Mouse (Mus musculus) limb, embryonic 14.5 days (tissue): ENCODE results near the gene Csnk1g1. TPM values are rescaled to one million over a fixed set of nuclear protein-coding genes. Genes with fewer than 3 reads are reported as not detected.

Source experiments
- ATAC-seq: fragments of 200-750 bp; cut with Nextera tagmentation; 2 replicates; pipeline ENCODE4 v1.8.0; 2017; ENCODE audit warnings: low read depth, moderate number of reproducible peaks, moderate TSS enrichment; ENCODE audit not compliant: low FRiP score
- DNase-seq: peaks from one replicate; pipeline ENCODE4 v3.0.0-alpha.2; 2015; ENCODE audit warnings: low spot score
- H3K27ac ChIP-seq: fragments of 300-500 bp; sonication (generic); replicated peaks from 2 replicates; pipeline ENCODE4 v1.5.1; 2014; ENCODE audit warnings: low read depth, mild to moderate bottlenecking, low read length, moderate library complexity, mixed read lengths
- H3K27me3 ChIP-seq: fragments of 300-500 bp; sonication (generic); 2 replicates; pipeline ENCODE4 v1.6.1; 2014; ENCODE audit warnings: low read length, mixed read lengths; ENCODE audit not compliant: control insufficient read depth, insufficient read depth
- H3K36me3 ChIP-seq: fragments of 300-500 bp; sonication (generic); 2 replicates; pipeline ENCODE4 v1.6.1; 2014; ENCODE audit warnings: mild to moderate bottlenecking, low read length, moderate library complexity, mixed read lengths; ENCODE audit not compliant: control insufficient read depth, insufficient read depth
- H3K4me1 ChIP-seq: fragments of 300-500 bp; sonication (generic); 2 replicates; pipeline ENCODE4 v1.6.1; 2014; ENCODE audit warnings: antibody characterized with exemption, low read length, mixed read lengths; ENCODE audit not compliant: control insufficient read depth, insufficient read depth
- H3K4me2 ChIP-seq: fragments of 300-500 bp; sonication (generic); replicated peaks from 2 replicates; pipeline ENCODE4 v1.6.1; 2014; ENCODE audit warnings: low read depth, mild to moderate bottlenecking, low read length, moderate library complexity; ENCODE audit not compliant: severe bottlenecking
- H3K4me3 ChIP-seq: fragments of 300-500 bp; sonication (generic); replicated peaks from 2 replicates; pipeline ENCODE4 v1.5.1; 2014; ENCODE audit warnings: low read length
- H3K9ac ChIP-seq: fragments of 300-500 bp; sonication (generic); 2 replicates; pipeline ENCODE4 v1.6.1; 2014; ENCODE audit warnings: mild to moderate bottlenecking, low read depth, low read length, moderate library complexity; ENCODE audit not compliant: severe bottlenecking
- H3K9me3 ChIP-seq: fragments of 300-500 bp; sonication (generic); 2 replicates; pipeline ENCODE4 v1.6.1; 2016; ENCODE audit warnings: low read length; ENCODE audit not compliant: control insufficient read depth
- POLR2A ChIP-seq: fragments of 200-500 bp; IDR thresholded peaks from 2 replicates; pipeline ENCODE4 v1.8.0; 2012; ENCODE audit warnings: inconsistent platforms, mild to moderate bottlenecking, moderate library complexity, borderline replicate concordance; ENCODE audit not compliant: insufficient read depth, insufficient read length; ENCODE audit errors: extremely low read depth
- WGBS: fragments of 180-500 bp; shearing (Covaris S2); extraction: QIAGEN DNeasy Blood & Tissue Kit; methylation state at CpG from one replicate; pipeline ENCODE4 v1.1.7; 2014; 5-methylcytosine and 5-hydroxymethylcytosine counted together
- polyA plus RNA-seq, 2 experiments: library from polyadenylated mRNA; depleted of rRNA in 1 of 2; stranded (reverse) in 1 of 2; unstranded in 1 of 2; fragments of >200 nt; fragmentation: Nextera tagmentation in 1 of 2; extraction: Ambion mirVana in 1 of 2; gene quantifications; 2 replicates each; pipeline versions ENCODE4 v1.2.1 to v1.2.3; 2012 to 2014

Csnk1g1 gene
- polyA plus RNA-seq, 2 experiments: 12.9 to 19.4 TPM

DNA sequence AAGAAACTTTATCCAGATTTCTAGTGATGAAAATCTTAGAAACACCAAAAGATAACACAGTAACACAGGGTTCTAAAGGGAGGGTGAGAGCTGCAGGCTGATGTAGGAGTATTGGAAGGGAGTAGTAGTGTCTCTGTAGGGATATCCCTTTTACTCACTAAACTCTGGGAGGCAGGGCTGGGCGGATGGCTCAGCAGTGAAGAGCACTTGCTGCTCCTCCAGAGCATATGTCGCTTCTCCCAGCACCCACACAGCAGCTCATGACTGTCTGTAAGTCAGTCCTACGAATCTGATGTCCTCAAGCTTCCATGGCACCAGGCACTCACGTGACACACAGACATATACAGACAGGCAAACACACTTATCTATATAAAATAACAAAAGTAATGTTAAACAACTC is 129.4 kb downstream of the Csnk1g1 start:
- WGBS: 94% methylated on average over 4 of the region's 4 CpGs
- Histone ChIP-seq H3K27me3 (no peaks in the 10 kb centered on the region), H3K36me3 (peaks cover 79% of the 10 kb centered on the region), H3K4me1 (no peaks in the 10 kb centered on the region), H3K9me3 (no peaks in the 10 kb centered on the region), H3K27ac (no peak overlapping the region), H3K4me2 (no peak overlapping the region), H3K4me3 (no peak overlapping the region), H3K9ac (no peak overlapping the region)
- TF ChIP-seq POLR2A: no peak
- DNase-seq (no peak), ATAC-seq (no peak)

DNA sequence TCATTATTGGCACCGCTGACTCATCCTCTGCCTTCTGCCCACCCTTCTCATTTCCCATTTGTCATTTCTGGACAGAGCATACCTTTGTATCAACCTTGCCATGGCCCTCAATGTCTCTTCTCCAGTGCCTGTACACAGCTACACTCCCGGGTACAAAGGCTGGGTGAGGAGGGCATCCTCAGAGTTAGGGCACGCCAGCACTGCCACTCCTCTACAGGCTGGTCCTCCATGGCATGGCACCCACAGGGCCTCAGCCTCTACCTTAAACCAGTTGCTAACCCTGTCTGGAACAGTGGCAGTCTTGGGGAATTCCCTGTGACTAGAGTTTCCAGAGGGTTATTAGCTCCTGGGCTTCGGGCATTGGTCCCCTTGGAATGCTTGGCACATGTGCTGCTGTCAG is 129.9 kb downstream of the Csnk1g1 start:
- H3K9me3 ChIP-seq: no peaks in the 10 kb centered on the region
- ATAC-seq (no peak), DNase-seq (no peak)
- no peaks in the 10 kb centered on the region for H3K4me1 ChIP-seq
- peaks cover 74% of the 10 kb centered on the region for H3K36me3 ChIP-seq
- no peak for TF ChIP-seq POLR2A
- WGBS: 94% methylated on average over 4 of the region's 4 CpGs
- no peak overlapping the region for H3K27ac ChIP-seq
- no peak overlapping the region for H3K9ac ChIP-seq
- no peak overlapping the region for H3K4me3 ChIP-seq
- H3K4me2 ChIP-seq: no peak overlapping the region
- H3K27me3 ChIP-seq: no peaks in the 10 kb centered on the region

DNA sequence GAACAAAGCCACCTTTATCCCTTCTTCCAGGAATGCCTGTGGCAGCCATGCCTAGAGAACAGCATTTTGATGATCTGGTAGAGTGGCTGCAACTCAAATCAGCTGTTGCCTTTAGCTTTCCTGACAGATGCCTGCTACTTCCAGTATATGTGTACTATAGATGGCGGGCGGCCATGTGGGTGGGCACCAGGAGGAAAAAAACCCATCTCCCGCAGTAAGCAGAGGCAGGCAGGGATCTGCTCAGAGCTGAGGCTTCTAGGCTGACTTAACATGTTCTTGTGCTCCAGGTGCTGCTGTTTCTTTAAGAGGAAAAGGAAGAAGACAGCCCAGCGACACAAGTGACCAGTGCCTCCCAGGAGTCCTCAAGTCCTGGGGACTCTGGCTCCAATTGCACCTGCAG is 130.6 kb downstream of the Csnk1g1 start:
- Histone ChIP-seq H3K27me3 (no peaks in the 10 kb centered on the region), H3K9me3 (no peaks in the 10 kb centered on the region), H3K4me2 (no peak overlapping the region), H3K36me3 (peaks cover 68% of the 10 kb centered on the region), H3K4me3 (no peak overlapping the region), H3K27ac (no peak overlapping the region), H3K9ac (no peak overlapping the region), H3K4me1 (no peaks in the 10 kb centered on the region)
- TF ChIP-seq POLR2A: no peak
- no peak for ATAC-seq
- no peak for DNase-seq
- 83% methylated on average over 4 of the region's 4 CpGs for WGBS

- Histone ChIP-seq H3K4me3 (no peak overlapping the region), H3K27me3 (no peaks in the 10 kb centered on the region), H3K27ac (no peak overlapping the region), H3K4me1 (no peaks in the 10 kb centered on the region), H3K4me2 (no peak overlapping the region), H3K9ac (no peak overlapping the region), H3K36me3 (peaks cover 58% of the 10 kb centered on the region), H3K9me3 (no peaks in the 10 kb centered on the region)
- no peak for TF ChIP-seq POLR2A
- WGBS: 85% methylated on average over 3 of the region's 3 CpGs
- DNase-seq (no peak), ATAC-seq (no peak)
Measured at GRCm38 (mm10) chr9:66040801-66041200, 132.1 kb downstream of the Csnk1g1 start.

- H3K4me3 ChIP-seq: no peak overlapping the region
- H3K36me3 ChIP-seq: peaks cover 45% of the 10 kb centered on the region
- H3K9ac ChIP-seq: no peak overlapping the region
- H3K9me3 ChIP-seq: no peaks in the 10 kb centered on the region
- H3K27ac ChIP-seq: no peak overlapping the region
- DNase-seq: no peak
- TF ChIP-seq POLR2A: no peak
- WGBS: 85% methylated on average over 4 of the region's 4 CpGs
- H3K4me2 ChIP-seq: no peak overlapping the region
- ATAC-seq: no peak
- no peaks in the 10 kb centered on the region for H3K27me3 ChIP-seq
- no peaks in the 10 kb centered on the region for H3K4me1 ChIP-seq
Measured at GRCm38 (mm10) chr9:66042331-66042730, 133.6 kb downstream of the Csnk1g1 start.

DNA sequence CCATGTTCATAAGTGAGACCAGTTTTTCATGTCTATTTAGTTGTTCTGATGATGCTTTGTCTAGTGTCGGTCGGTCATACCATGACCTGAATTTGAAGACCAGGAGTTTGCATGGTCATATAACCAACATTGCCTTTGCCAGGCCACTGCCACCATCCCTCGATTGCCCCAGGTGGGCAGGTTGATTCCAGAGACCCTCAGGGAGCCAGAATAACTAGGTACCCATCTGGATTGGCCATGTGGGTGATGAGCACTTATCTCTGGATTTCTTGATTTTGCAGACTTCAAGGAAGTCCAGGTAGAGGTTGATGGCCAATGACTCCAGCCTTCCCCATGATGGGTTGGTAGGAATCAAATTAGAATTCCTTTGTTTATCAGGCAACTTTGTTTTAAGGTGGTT is 134.5 kb downstream of the Csnk1g1 start:
- ATAC-seq (no peak), DNase-seq (no peak)
- TF ChIP-seq POLR2A: no peak
- Histone ChIP-seq H3K4me2 (no peak overlapping the region), H3K27ac (no peak overlapping the region), H3K27me3 (no peaks in the 10 kb centered on the region), H3K9me3 (no peaks in the 10 kb centered on the region), H3K4me3 (no peak overlapping the region), H3K9ac (no peak overlapping the region), H3K4me1 (no peaks in the 10 kb centered on the region), H3K36me3 (peaks cover 36% of the 10 kb centered on the region)
- WGBS: 98% methylated on average over 3 of the region's 3 CpGs
